Mouse (Mus musculus) erythroblast, embryonic 14.5 days (primary cell): ENCODE results near the gene Hesx1. TPM values are rescaled to one million over a fixed set of nuclear protein-coding genes. Genes with fewer than 3 reads are reported as not detected.
A peak's percentile ranks its signal among the peaks of the same experiment; 100 is the strongest.

Experiments
- H3K27me3 ChIP-seq: 2 replicates; pipeline ENCODE4 v1.6.1; 2012; ENCODE audit warnings: inconsistent platforms; ENCODE audit not compliant: control insufficient read depth
- H3K36me3 ChIP-seq: 2 replicates; pipeline ENCODE4 v1.6.1; 2012; ENCODE audit warnings: mild to moderate bottlenecking, inconsistent platforms; ENCODE audit not compliant: control insufficient read depth
- H3K4me1 ChIP-seq: 2 replicates; pipeline ENCODE4 v1.6.1; 2012; ENCODE audit warnings: inconsistent platforms; ENCODE audit not compliant: control insufficient read depth
- H3K4me3 ChIP-seq: replicated peaks from 2 replicates; pipeline ENCODE3; 2012; ENCODE audit warnings: moderate library complexity, mild to moderate bottlenecking, inconsistent platforms
- H3K9me3 ChIP-seq: 2 replicates; pipeline ENCODE4 v1.6.1; 2012; ENCODE audit warnings: low read length, inconsistent platforms, mixed read lengths; ENCODE audit not compliant: control insufficient read depth
- GATA1 ChIP-seq: IDR thresholded peaks from 2 replicates; pipeline ENCODE4 v1.6.1; 2012; ENCODE audit warnings: low read length, inconsistent platforms, mixed read lengths
- TAL1 ChIP-seq: IDR thresholded peaks from 3 replicates; pipeline ENCODE4 v1.6.1; 2012; ENCODE audit warnings: low read length, inconsistent platforms, mixed read lengths
- polyA plus RNA-seq: library from polyadenylated mRNA; stranded (reverse); fragments of >175 nt; gene quantifications from 2 replicates; pipeline ENCODE4 v1.2.3, GENCODE M21; 2012

Gene Hesx1
- polyA plus RNA-seq, 1 experiment: 0.46 TPM

GRCm38 (mm10) chr14:27031142-27031541 lies 36.9 kb downstream of the Hesx1 start:
- H3K4me1 ChIP-seq: no peaks in the 10 kb centered on the region
- no peaks in the 10 kb centered on the region for H3K36me3 ChIP-seq
- TF ChIP-seq GATA1: no peak
- TF ChIP-seq TAL1: no peak
- H3K9me3 ChIP-seq: no peaks in the 10 kb centered on the region
- H3K4me3 ChIP-seq: no peak overlapping the region
- no peaks in the 10 kb centered on the region for H3K27me3 ChIP-seq

GRCm38 (mm10) chr14:27037513-27037912 lies 43.3 kb downstream of the Hesx1 start:
- TF ChIP-seq TAL1 (no peak), GATA1 (no peak)
- Histone ChIP-seq H3K27me3 (peaks cover 50% of the 10 kb centered on the region), H3K4me1 (peaks cover 7% of the 10 kb centered on the region), H3K36me3 (no peaks in the 10 kb centered on the region), H3K9me3 (no peaks in the 10 kb centered on the region; the same call in 1 of the 2 replicates), H3K4me3 (no peak overlapping the region)

DNA sequence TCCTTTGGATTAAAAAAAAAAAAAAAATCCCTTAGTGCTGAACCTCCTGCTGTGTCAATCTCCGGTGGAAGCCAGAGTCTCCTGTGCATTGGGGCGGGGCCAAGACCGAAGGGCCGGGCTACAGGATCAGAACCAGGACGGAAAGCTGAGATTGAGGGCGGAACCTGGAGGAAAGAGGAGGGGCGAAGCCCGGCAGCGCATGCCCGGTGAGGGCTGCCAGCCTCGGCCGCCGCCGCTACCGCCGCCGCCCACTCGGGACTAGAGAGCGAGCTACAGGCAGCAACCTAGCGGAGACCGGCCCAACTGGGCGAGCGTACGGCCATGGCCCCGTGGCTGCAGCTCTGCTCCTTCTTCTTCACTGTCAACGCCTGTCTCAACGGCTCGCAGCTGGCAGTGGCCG lies 44.6 kb downstream of the Hesx1 start, which contains the start of gene Il17rd:
TSS of gene Il17rd (plus strand) at position 159 of the 400 bp plus-strand sequence.
- Histone ChIP-seq H3K4me1 (peaks cover 7% of the 10 kb centered on the region), H3K27me3 (peaks cover 61% of the 10 kb centered on the region), H3K9me3 (no peaks in the 10 kb centered on the region; the same call in 1 of the 2 replicates), H3K36me3 (no peaks in the 10 kb centered on the region), H3K4me3 (peak within 1 kb of the TSS; percentile 54)
- TF ChIP-seq GATA1 (no peak), TAL1 (no peak)

DNA sequence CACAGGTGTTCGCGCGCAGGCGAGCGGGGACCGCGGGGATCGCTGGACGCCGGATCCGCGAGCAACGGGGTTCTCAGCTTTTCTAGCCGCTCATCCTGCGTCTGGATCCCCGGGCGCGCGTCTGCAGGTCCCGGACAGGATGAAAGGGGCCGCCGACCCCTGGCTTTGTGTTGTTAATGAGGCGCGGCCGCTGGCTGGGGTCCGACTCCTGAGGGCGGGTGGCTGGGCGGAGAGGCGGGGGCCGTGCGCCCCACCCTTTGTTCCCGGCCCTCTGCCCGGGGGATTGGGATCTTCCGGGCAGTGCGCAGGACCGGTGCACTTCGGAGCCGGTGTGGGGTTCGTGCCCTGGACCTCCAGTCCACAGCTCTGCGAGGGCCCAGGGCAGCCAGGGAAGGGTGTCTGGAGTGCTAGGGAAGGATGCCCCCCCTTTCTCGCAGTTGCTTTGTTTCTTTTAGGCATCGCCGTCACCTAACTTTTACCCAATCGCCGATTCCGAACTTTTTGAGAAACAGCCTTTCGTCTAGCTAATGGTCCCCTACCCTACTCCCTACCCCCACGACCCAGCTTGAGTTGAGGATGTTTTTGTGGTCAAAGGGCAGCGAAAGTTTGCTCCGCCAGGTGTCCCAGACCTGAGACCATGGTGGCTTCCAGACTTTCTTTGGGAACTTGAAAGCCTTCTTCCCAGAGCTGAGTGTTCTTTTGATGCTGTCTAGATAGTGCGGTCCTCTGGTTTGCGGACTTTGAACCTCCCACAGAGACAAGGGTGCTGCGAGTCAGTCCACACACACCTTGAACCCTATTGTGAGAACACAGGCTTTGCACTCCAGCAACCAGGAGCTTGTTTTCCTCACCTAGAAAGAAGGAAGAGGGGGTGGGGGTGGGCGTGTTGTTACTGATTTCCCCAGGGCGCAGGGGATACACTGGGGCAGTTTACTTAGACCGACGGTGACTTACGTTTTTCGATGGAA lies 45.3 kb downstream of the Hesx1 start:
- no peaks in the 10 kb centered on the region for H3K36me3 ChIP-seq
- no peak for TF ChIP-seq GATA1
- TF ChIP-seq TAL1: no peak
- H3K4me3 ChIP-seq: peak overlapping the region; percentile 54
- H3K9me3 ChIP-seq: no peaks in the 10 kb centered on the region; the same call in 1 of the 2 replicates
- peaks cover 7% of the 10 kb centered on the region for H3K4me1 ChIP-seq
- H3K27me3 ChIP-seq: peaks cover 65% of the 10 kb centered on the region

- TF ChIP-seq GATA1 (no peak), TAL1 (no peak)
- Histone ChIP-seq H3K9me3 (no peaks in the 10 kb centered on the region; the same call in 1 of the 2 replicates), H3K27me3 (peaks cover 69% of the 10 kb centered on the region), H3K4me3 (no peak overlapping the region), H3K4me1 (peaks cover 7% of the 10 kb centered on the region), H3K36me3 (no peaks in the 10 kb centered on the region)
Measured at GRCm38 (mm10) chr14:27040451-27040850, 46.2 kb downstream of the Hesx1 start.

GRCm38 (mm10) chr14:27042280-27042983 lies 48.2 kb downstream of the Hesx1 start:
- no peak for TF ChIP-seq GATA1
- TF ChIP-seq TAL1: no peak
- no peaks in the 10 kb centered on the region for H3K36me3 ChIP-seq
- no peak overlapping the region for H3K4me3 ChIP-seq
- H3K27me3 ChIP-seq: peaks cover 66% of the 10 kb centered on the region
- no peaks in the 10 kb centered on the region; the same call in 1 of the 2 replicates for H3K9me3 ChIP-seq
- H3K4me1 ChIP-seq: peaks cover 7% of the 10 kb centered on the region

DNA sequence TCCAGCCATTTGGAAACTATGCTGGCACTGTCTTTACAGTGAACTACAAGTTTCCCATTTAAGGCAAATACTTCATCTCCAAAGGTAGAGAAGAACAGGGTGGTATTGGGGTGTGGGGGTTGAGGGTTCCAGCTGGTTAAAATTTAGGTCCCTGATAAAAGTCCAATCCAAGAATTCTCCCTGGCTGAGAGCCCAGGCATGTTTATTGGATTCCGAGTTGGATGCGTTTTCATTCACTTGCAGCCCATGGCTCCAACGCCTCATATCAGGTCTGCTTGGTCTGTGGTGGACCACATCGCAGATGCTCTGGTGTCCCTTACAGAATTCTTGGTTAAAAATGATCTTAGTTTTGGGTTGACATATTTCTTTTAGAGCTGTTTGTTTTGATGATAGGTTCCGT lies 49.2 kb downstream of the Hesx1 start:
- peaks cover 58% of the 10 kb centered on the region for H3K27me3 ChIP-seq
- H3K9me3 ChIP-seq: no peaks in the 10 kb centered on the region; the same call in 1 of the 2 replicates
- peaks cover 7% of the 10 kb centered on the region for H3K4me1 ChIP-seq
- no peak overlapping the region for H3K4me3 ChIP-seq
- no peaks in the 10 kb centered on the region for H3K36me3 ChIP-seq
- no peak for TF ChIP-seq TAL1
- no peak for TF ChIP-seq GATA1

GRCm38 (mm10) chr14:27044221-27044966 lies 50.2 kb downstream of the Hesx1 start:
- no peak for TF ChIP-seq GATA1
- no peak for TF ChIP-seq TAL1
- H3K27me3 ChIP-seq: peaks cover 48% of the 10 kb centered on the region
- no peaks in the 10 kb centered on the region for H3K36me3 ChIP-seq
- H3K9me3 ChIP-seq: no peaks in the 10 kb centered on the region
- no peak overlapping the region for H3K4me3 ChIP-seq
- H3K4me1 ChIP-seq: peaks cover 2% of the 10 kb centered on the region; the same call in 1 of the 2 replicates

- no peak overlapping the region for H3K4me3 ChIP-seq
- no peaks in the 10 kb centered on the region for H3K36me3 ChIP-seq
- TF ChIP-seq TAL1 (no peak), GATA1 (no peak)
- no peaks in the 10 kb centered on the region for H3K4me1 ChIP-seq
- H3K9me3 ChIP-seq: no peaks in the 10 kb centered on the region
- H3K27me3 ChIP-seq: peaks cover 43% of the 10 kb centered on the region
Measured at GRCm38 (mm10) chr14:27044967-27045361, 50.7 kb downstream of the Hesx1 start.
